Mouse (Mus musculus): ENCODE data around the gene March6.

DNA sequence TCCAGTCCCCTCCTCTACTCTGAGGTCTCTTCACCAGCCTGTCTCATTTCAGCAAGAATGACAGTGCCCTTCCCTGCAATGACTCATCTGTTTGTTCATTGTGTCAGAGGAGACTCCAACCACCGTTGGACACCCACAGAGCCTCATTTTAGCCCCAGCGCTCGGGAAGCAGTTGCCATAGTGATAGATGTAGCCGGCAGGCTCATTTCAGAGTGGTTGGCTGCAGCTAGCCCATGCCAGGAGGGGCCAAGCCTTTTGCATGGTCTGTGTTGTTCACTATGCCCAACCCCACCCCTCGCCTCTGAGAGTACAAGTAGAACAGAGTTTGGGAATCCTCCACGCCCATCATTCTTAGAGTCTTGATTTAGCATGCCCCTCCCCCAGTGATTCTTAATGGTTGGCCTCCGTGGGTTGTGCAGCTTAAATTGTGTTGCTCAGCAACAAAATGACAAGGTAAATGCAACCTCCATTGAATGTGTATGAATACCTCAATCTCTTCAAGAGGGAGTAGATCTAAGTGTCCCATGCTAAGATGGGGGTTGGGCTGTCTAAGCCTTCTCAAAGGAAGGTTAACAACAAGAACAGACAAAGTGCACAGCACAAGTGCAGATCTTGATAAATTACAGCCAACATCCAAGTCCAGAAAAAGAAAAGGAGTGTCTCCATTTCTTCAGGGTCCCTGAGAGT is 5.3 kb upstream of the March6 start:
- TF ChIP-seq POLR2A (IDR thresholded peaks at IDR 0.05; ENCODE audit: insufficient read depth, low read depth, low read length) (no peak), EP300 (IDR thresholded peaks at IDR 0.05; ENCODE audit: insufficient read depth, low read depth, low read length) (no peak)

Measured in heart, adult 2 months (tissue).